Mouse (Mus musculus) ES-Bruce4 (cell line): ENCODE measurements at regions not wholly inside any gene's neighbourhood (a gene's known extent, or its start where the extent isn't known, plus 50 kb on each side); places are given as distances from the start of the nearest gene placed in this dataset.

Experiments
- CTCF ChIP-seq: IDR thresholded peaks from one replicate; pipeline ENCODE4 v1.8.1; 2011; ENCODE audit warnings: low read depth, low read length
- EP300 ChIP-seq: IDR thresholded peaks from 2 replicates; pipeline ENCODE4 v1.6.1; 2011; ENCODE audit warnings: low read depth, low read length; ENCODE audit not compliant: insufficient read depth
- POLR2A ChIP-seq: IDR thresholded peaks from one replicate; pipeline ENCODE4 v1.8.1; 2011; ENCODE audit warnings: low read length; ENCODE audit not compliant: insufficient read depth

- TF ChIP-seq EP300 (no peak), CTCF (no peak), POLR2A (no peak)
Observed at GRCm38 (mm10) chr12:38928786-38929351, 149.7 kb downstream of the Etv1 start.
